Mouse (Mus musculus) megakaryocyte, embryonic 14.5 days (primary cell): Measurements from ENCODE around the gene Tor2a. TPM values are rescaled to one million over a fixed set of nuclear protein-coding genes. Genes with fewer than 3 reads are reported as not detected.

Experiments used
- H3K27me3 ChIP-seq: replicated peaks from 2 replicates; pipeline ENCODE3; 2012; ENCODE audit warnings: inconsistent platforms
- H3K36me3 ChIP-seq: replicated peaks from 2 replicates; pipeline ENCODE3; 2012; ENCODE audit warnings: low read length, inconsistent platforms, mixed read lengths
- H3K4me1 ChIP-seq: 2 replicates; pipeline ENCODE4 v1.6.1; 2012; ENCODE audit warnings: inconsistent platforms
- H3K4me3 ChIP-seq: replicated peaks from 2 replicates; pipeline ENCODE3; 2012; ENCODE audit warnings: moderate library complexity, mild to moderate bottlenecking, inconsistent platforms
- H3K9me3 ChIP-seq: 2 replicates; pipeline ENCODE4 v1.6.1; 2012; ENCODE audit warnings: inconsistent platforms
- FLI1 ChIP-seq: IDR thresholded peaks from 2 replicates; pipeline ENCODE4 v1.6.1; 2012; ENCODE audit warnings: low read length, inconsistent platforms, mixed read lengths
- GATA1 ChIP-seq: IDR thresholded peaks from 3 replicates; pipeline ENCODE4 v1.6.1; 2012; ENCODE audit warnings: mixed read lengths, low read length, inconsistent platforms, borderline replicate concordance
- polyA plus RNA-seq: library from polyadenylated mRNA; stranded (reverse); fragments of >175 nt; gene quantifications from 2 replicates; pipeline ENCODE4 v1.2.3, GENCODE M21; 2012; ENCODE audit warnings: low replicate concordance; ENCODE audit not compliant: insufficient read depth

Tor2a gene
- polyA plus RNA-seq, 1 experiment = 30.1 TPM

DNA sequence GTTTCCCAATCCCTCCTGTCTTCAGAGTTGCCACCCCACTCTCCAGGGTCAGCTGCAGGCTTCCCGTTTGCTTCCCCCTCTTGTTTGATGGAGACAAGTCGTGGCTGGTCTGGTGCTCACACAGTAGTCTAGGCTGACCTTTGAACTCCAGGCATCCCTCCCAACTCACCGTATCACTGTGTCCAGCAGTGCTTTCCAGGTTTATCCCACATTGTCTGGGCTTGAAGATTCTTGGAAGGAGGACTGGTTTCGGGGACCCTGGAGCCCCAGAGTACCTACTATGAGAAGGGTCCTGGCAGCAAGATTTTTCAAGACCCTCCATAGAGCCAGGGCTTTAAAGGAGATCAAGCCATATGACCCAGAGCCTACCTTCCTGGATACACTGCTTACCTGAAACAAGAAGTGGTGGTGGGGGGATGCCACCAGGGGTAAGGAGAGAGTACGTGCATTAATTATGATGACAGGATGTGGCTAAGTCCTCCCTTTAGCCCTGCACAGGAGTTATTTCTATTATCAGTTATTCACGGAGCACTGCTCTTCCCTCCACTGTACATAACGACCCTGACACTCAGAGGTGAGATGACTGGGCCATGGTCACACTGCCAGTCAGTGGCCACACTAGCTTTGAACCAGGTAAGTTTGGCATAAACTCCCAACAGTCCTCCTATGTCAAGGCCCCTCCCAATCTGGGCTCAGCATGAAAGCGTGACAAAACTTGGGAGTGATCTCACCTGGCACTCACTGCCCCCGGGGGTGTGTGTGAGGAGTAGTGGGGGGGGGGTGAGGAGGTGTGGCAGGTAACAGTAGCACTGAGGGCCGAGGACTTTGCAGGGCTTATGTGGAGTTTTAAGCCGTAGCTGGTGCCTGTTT is 42.7 kb upstream of the Tor2a start:
- TF ChIP-seq FLI1 (no peak), GATA1 (no peak)
- Histone ChIP-seq H3K36me3 (peaks cover 31% of the 10 kb centered on the region), H3K9me3 (peaks cover 5% of the 10 kb centered on the region; the same call in 1 of the 2 replicates), H3K4me3 (peak overlapping the region; percentile 97), H3K4me1 (peaks cover 74% of the 10 kb centered on the region), H3K27me3 (no peaks in the 10 kb centered on the region)

DNA sequence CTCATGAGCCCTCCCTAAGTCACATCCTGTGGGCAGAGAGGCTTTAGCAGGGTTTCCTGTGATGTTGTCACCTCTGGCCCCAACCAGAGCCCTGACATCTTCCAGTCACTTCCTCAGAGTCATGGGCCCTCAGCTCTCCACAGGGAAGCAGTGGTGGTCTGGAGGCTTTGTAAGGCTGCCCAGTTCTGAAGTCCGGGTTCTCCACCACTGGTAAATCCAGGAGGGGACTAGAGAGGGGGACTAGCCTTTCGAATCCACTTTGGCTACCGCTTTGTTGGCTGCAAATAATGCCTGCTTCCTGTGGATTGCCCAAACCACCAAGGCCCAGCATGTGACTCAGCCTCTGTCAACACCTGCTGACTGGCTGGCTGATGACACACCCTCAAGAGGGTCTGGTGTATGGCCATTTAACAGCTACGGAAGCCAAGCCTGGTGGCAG is 42.0 kb upstream of the Tor2a start:
- peaks cover 5% of the 10 kb centered on the region; the same call in 1 of the 2 replicates for H3K9me3 ChIP-seq
- H3K36me3 ChIP-seq = peaks cover 24% of the 10 kb centered on the region
- H3K4me1 ChIP-seq = peaks cover 74% of the 10 kb centered on the region
- H3K27me3 ChIP-seq = no peaks in the 10 kb centered on the region
- TF ChIP-seq FLI1 (0 out of 2 replicates have a peak, but pooled peaks have one; percentile 21), GATA1 (no peak; the same call in 2 of the 3 replicates)
- peak overlapping the region; percentile 97 for H3K4me3 ChIP-seq

DNA sequence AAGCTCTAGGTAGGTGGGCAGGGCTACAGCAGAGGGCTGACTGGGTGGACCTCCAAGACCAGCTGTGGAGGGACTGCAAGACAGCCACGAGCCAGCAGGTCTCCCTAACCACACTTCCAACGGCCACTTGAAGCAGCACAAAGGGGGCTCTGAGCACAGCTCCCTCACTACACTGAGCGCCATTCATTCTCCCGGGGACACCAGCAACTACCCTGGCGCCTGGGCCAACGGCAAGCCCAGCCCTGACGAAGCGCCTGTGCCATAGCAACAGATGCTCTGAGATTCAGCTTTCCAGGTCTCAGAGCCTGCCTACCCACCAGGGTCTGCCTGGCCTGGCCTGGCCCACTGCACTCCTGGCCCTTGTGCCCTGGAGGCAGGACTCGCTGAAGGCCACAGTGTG is 38.3 kb upstream of the Tor2a start:
- TF ChIP-seq GATA1 = no peak
- TF ChIP-seq FLI1 = no peak
- Histone ChIP-seq H3K9me3 (peaks cover 5% of the 10 kb centered on the region; the same call in 1 of the 2 replicates), H3K27me3 (no peaks in the 10 kb centered on the region), H3K4me3 (peak overlapping the region; percentile 8), H3K4me1 (peaks cover 91% of the 10 kb centered on the region), H3K36me3 (peaks cover 7% of the 10 kb centered on the region)

DNA sequence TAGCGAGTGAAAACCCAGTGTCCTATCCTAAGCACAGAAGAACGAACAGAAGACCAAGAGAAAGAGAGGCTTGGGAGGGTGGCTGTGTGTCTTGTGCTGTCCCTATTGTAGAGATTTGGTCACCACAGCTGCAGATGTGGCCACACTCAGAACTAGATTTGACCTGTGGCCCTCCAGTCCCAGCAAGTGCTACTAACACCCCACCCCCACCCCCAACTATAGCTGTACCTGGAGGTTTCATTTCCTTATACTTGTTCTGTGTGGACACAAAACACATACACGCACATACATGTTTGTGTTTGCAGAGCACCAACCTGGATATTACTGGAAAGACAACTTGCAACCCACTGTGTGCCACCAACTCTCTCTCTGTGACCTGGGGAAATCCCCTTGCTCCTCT is 37.0 kb upstream of the Tor2a start:
- no peak for TF ChIP-seq FLI1
- Histone ChIP-seq H3K4me1 (peaks cover 86% of the 10 kb centered on the region), H3K4me3 (peak overlapping the region; percentile 90), H3K36me3 (peaks cover 16% of the 10 kb centered on the region), H3K27me3 (no peaks in the 10 kb centered on the region), H3K9me3 (peaks cover 5% of the 10 kb centered on the region; the same call in 1 of the 2 replicates)

DNA sequence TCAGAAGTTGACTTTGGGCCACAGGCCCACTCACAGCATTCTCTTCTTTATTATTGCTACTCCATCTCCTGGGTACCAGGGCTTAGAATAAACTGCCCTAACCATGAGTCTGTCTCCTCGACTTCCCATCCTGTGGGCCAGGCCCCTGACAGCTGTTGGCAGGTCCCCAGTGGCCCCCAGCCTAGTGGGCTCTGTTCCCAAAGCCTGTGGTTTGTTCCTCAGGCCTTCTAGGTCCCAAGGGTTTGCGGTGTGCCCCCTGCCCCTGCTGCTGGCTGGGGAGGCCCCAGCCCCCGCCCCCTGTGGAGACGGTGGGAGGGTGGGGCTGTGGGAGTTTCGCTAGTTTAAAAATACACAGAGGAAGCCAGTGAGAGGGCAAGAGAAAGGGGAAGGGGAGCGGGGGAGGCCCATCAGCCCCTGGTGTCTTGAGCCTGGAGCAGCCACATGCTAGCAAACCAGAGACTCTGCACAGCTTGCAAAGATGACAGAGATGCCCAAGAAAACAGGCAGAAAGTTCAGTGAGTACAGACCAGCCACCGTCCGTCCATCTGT is 36.3 kb upstream of the Tor2a start, which contains the start of gene Sh2d3c:
Gene Sh2d3c, plus strand, starts transcription at position 375 of the 549 bp plus-strand sequence.
- Histone ChIP-seq H3K4me1 (peaks cover 86% of the 10 kb centered on the region), H3K36me3 (peaks cover 23% of the 10 kb centered on the region), H3K27me3 (no peaks in the 10 kb centered on the region), H3K4me3 (peak within 1 kb of the TSS; percentile 90), H3K9me3 (peaks cover 9% of the 10 kb centered on the region; the same call in 1 of the 2 replicates)
- TF ChIP-seq GATA1 (no peak), FLI1 (no peak)

DNA sequence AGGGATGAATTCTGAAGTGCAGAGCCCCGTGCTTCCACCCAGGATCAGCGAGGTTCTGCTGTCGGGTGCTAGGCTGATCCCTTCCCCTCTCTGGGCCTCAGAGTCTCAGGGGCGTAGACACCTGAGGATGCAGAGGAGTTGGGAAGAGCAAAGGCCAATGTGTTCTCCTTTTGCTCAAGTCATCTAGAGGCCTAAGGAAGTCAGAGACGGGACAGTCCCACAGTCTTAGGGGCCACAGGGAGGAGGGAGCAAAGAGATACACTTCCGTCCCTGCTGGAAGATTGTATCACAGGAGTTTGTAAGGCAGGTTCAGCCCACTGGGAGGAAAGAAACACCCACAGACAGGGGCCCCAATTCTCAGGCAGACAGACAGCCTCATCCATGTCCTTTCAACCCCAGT is 35.0 kb upstream of the Tor2a start:
- H3K36me3 ChIP-seq = peaks cover 23% of the 10 kb centered on the region
- H3K9me3 ChIP-seq = 0 out of 2 replicates have a peak, but pooled peaks cover 4% of the 10 kb centered on the region
- peaks cover 78% of the 10 kb centered on the region for H3K4me1 ChIP-seq
- TF ChIP-seq FLI1 (no peak), GATA1 (no peak)
- no peaks in the 10 kb centered on the region for H3K27me3 ChIP-seq
- peak overlapping the region; percentile 90 for H3K4me3 ChIP-seq

DNA sequence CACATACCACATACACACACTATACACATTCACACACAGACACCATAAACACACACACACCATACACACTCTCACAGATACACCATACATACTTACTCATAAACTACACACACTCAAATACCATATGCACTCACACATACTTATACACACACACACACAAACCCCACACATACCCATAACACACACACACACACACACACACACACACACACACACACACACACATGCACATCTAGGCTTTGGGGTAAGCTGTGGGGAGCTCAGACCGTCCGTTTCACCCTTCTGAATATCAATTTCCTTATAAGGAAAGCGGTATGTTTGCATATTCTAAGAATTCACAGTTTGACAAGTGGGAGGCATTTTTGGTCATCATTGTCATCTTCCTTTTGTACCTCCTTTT is 34.5 kb upstream of the Tor2a start:
- TF ChIP-seq GATA1 (no peak), FLI1 (no peak)
- H3K4me1 ChIP-seq = peaks cover 81% of the 10 kb centered on the region
- no peaks in the 10 kb centered on the region for H3K27me3 ChIP-seq
- peak overlapping the region; percentile 90 for H3K4me3 ChIP-seq
- H3K9me3 ChIP-seq = 0 out of 2 replicates have a peak, but pooled peaks cover 4% of the 10 kb centered on the region
- H3K36me3 ChIP-seq = peaks cover 23% of the 10 kb centered on the region

DNA sequence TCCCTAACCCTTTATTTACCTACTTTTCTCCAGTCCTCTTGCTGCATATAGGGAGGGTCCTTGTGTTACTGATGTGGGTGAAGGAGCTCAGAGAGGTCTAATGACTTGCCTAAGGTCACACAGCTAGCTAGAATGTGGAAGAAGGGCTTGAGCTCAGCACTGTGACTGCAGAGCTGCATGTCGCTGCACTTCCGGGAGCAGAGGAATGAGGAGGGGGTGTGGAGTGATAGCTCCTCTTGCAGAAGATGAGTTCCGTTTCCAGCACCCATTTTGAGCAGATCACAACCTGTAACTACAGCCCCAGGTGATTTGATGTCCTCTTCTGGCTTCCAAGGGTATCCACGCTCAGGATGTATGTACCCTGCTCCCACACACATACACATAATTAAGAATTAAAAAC is 32.9 kb upstream of the Tor2a start:
- Histone ChIP-seq H3K4me3 (no peak overlapping the region), H3K27me3 (no peaks in the 10 kb centered on the region), H3K36me3 (peaks cover 32% of the 10 kb centered on the region), H3K4me1 (peaks cover 80% of the 10 kb centered on the region), H3K9me3 (0 out of 2 replicates have a peak, but pooled peaks cover 4% of the 10 kb centered on the region)
- no peak for TF ChIP-seq FLI1
- TF ChIP-seq GATA1 = no peak

DNA sequence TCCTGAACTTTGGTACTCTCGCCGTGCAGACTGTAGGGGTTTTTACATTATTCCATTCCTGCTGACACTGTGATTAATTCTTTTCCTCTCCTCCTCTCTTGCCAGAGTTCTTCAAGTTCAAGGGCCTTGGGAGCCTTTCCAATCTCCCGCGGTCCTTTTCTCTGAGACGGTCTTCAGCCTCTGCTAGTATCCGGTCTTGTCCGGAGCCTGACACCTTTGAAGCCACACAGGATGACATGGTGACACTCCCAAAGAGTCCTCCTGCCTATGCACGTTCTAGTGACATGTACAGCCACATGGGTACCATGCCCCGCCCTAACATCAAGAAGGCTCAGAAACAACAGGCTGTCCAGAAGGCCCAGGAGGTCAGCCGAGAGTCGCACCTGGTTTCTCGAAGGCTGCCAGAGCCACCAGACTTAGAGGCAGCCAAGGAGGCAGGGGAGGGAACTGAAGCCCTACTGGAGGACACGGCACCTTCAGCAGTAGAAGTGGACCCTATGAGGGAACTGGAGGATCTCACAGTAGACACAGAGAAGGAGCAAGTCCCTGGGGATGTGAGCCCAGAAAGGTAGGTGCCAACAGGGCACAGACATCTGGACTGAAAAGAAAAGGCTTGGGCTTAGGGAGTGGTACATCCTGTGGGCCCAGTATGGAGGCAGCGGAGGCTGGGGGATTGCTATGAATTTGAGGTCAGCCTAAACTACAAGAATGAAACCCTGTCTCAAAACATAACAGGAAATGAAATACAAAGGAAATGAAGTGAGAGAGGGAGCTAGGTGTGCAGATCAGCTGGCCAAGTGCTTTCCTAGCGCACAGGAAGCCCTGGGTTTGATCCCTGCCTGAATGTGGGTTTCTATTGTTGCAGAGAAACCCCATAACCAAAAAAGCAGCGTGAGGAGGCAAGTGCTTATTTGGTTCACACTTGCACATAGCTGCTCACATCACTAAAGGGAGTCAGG is 31.9 kb upstream of the Tor2a start:
- Histone ChIP-seq H3K27me3 (no peaks in the 10 kb centered on the region), H3K9me3 (0 out of 2 replicates have a peak, but pooled peaks cover 4% of the 10 kb centered on the region), H3K4me1 (peaks cover 70% of the 10 kb centered on the region), H3K4me3 (no peak overlapping the region), H3K36me3 (peaks cover 41% of the 10 kb centered on the region)
- no peak for TF ChIP-seq GATA1
- TF ChIP-seq FLI1 = no peak
